Mouse (Mus musculus) midbrain, embryonic 15.5 days (tissue): ENCODE results near the gene Ezh1. TPM values are rescaled to one million over a fixed set of nuclear protein-coding genes. Genes with fewer than 3 reads are reported as not detected.
A peak's percentile ranks its signal among the peaks of the same experiment; 100 is the strongest.

Source experiments
- ATAC-seq: fragments of 200-750 bp; cut with Nextera tagmentation; replicated peaks from 2 replicates; pipeline ENCODE4 v1.8.0; 2017; ENCODE audit warnings: moderate TSS enrichment
- H3K27ac ChIP-seq: fragments of 300-500 bp; sonication (generic); 2 replicates; pipeline ENCODE4 v1.5.1; 2015; ENCODE audit warnings: mild to moderate bottlenecking, inconsistent platforms
- H3K27me3 ChIP-seq: fragments of 300-500 bp; sonication (generic); replicated peaks from 2 replicates; pipeline ENCODE4 v1.6.1; 2015; ENCODE audit warnings: inconsistent platforms
- H3K36me3 ChIP-seq: fragments of 300-500 bp; sonication (generic); replicated peaks from 2 replicates; pipeline ENCODE4 v1.6.1; 2015; ENCODE audit warnings: inconsistent platforms
- H3K4me1 ChIP-seq: fragments of 300-500 bp; sonication (generic); 2 replicates; pipeline ENCODE4 v1.6.1; 2015; ENCODE audit warnings: inconsistent platforms
- H3K4me2 ChIP-seq: fragments of 300-500 bp; sonication (generic); 2 replicates; pipeline ENCODE4 v1.6.1; 2015; ENCODE audit warnings: inconsistent platforms, mild to moderate bottlenecking, moderate library complexity
- H3K4me3 ChIP-seq: fragments of 300-500 bp; sonication (generic); 2 replicates; pipeline ENCODE4 v1.5.1; 2015; ENCODE audit warnings: mild to moderate bottlenecking, inconsistent platforms
- H3K9ac ChIP-seq: fragments of 300-500 bp; sonication (generic); 2 replicates; pipeline ENCODE4 v1.6.1; 2015; ENCODE audit warnings: mild to moderate bottlenecking, inconsistent platforms
- H3K9me3 ChIP-seq: fragments of 300-500 bp; sonication (generic); 2 replicates; pipeline ENCODE4 v1.6.1; 2016; ENCODE audit warnings: inconsistent platforms
- WGBS: fragments of 180-500 bp; shearing (Covaris S2); methylation state at CpG from one replicate; pipeline ENCODE4 v1.1.7; 2015; ENCODE audit warnings: mixed read lengths; 5-methylcytosine and 5-hydroxymethylcytosine counted together
- polyA plus RNA-seq: library from polyadenylated mRNA; unstranded; fragments of >200 nt; fragmentation: Nextera tagmentation; extraction: Ambion mirVana; gene quantifications from 2 replicates; pipeline ENCODE4 v1.2.1, GENCODE M21; 2015

Ezh1 gene
- polyA plus RNA-seq, 1 experiment from 2014 or later: 30.7 TPM

DNA sequence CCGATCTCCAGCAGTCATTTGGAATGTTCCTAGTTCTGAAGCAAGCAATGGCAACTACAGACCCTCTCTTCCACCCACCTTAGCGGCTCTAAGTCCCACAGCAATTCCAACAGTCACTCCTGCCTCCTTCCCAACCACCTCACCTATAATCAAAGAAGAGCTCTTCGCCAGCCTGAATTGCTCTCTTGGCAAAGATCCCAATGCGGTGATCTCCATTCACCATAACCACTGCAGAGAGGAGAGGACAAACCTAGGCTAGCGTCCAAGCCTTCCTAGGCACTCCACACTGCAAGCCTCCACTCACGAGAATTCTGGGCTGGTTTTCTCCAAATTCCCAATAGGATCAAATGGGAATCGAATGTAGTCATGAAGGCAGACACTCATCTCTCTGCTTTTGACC is 33.2 kb downstream of the Ezh1 start:
- Histone ChIP-seq H3K4me2 (no peak overlapping the region), H3K36me3 (peaks cover 13% of the 10 kb centered on the region), H3K4me3 (no peak overlapping the region), H3K27ac (no peak overlapping the region), H3K9me3 (no peaks in the 10 kb centered on the region), H3K9ac (no peak overlapping the region), H3K4me1 (peaks cover 17% of the 10 kb centered on the region), H3K27me3 (no peaks in the 10 kb centered on the region)
- 82% methylated on average over 7 of the region's 7 CpGs for WGBS
- ATAC-seq: no peak

DNA sequence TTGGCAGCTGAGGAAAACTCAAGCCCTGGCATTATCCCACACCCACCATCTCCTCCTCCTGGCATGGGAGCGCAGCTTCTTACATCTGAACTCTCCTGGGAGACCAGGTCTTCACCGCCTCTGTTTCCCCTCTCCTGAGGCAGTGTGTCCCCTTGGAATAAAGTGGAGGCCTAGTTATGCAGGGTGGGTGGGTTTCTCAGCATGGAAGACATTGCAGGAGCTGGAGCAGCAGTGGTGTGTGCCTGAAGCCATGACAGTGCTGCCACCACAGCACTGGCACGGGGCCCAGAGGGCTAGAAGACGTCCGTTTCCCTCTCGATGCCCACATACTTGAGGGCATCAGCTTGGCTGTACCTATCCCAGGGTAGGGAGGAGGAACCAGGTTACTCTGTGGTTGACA is 33.6 kb downstream of the Ezh1 start:
- no peak overlapping the region for H3K27ac ChIP-seq
- H3K4me1 ChIP-seq: peaks cover 17% of the 10 kb centered on the region
- no peak overlapping the region for H3K4me2 ChIP-seq
- no peak for ATAC-seq
- H3K9me3 ChIP-seq: no peaks in the 10 kb centered on the region
- no peaks in the 10 kb centered on the region for H3K27me3 ChIP-seq
- H3K9ac ChIP-seq: no peak overlapping the region
- H3K36me3 ChIP-seq: peaks cover 10% of the 10 kb centered on the region; the same call in 1 of the 2 replicates
- no peak overlapping the region for H3K4me3 ChIP-seq
- WGBS: 86% methylated on average over 6 of the region's 6 CpGs

DNA sequence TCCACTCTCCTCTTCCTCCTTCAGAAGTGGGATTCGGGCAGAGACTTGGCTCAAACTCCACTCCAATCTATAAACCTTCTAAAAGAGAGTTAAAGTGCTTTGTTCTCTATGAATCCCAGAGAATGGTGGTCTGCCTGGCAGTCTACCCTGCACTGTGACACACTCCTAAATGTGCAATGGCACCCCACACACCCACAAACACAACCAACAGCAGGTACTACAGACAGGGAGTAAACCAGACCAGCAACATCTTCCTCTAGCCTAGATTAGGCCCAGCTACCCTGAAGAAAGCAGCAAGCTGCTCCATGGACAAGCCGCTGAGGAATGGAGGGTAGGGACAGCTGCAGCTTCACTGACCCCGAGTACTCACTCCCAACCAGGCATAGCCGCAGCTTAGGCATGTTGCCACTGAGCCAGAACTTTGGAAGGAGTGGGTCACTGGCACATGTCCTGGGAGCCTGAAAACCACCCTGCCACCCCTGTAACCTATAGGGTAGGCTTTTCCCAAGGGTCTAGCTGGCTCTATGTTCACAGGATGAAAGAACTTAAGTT is 34.3 kb downstream of the Ezh1 start:
- H3K4me2 ChIP-seq: no peak overlapping the region
- peaks cover 17% of the 10 kb centered on the region for H3K4me1 ChIP-seq
- H3K36me3 ChIP-seq: peaks cover 10% of the 10 kb centered on the region; the same call in 1 of the 2 replicates
- 82% methylated on average over 4 of the region's 4 CpGs for WGBS
- H3K27me3 ChIP-seq: no peaks in the 10 kb centered on the region
- H3K9me3 ChIP-seq: no peaks in the 10 kb centered on the region
- no peak overlapping the region for H3K4me3 ChIP-seq
- H3K9ac ChIP-seq: no peak overlapping the region
- no peak overlapping the region for H3K27ac ChIP-seq
- no peak for ATAC-seq

DNA sequence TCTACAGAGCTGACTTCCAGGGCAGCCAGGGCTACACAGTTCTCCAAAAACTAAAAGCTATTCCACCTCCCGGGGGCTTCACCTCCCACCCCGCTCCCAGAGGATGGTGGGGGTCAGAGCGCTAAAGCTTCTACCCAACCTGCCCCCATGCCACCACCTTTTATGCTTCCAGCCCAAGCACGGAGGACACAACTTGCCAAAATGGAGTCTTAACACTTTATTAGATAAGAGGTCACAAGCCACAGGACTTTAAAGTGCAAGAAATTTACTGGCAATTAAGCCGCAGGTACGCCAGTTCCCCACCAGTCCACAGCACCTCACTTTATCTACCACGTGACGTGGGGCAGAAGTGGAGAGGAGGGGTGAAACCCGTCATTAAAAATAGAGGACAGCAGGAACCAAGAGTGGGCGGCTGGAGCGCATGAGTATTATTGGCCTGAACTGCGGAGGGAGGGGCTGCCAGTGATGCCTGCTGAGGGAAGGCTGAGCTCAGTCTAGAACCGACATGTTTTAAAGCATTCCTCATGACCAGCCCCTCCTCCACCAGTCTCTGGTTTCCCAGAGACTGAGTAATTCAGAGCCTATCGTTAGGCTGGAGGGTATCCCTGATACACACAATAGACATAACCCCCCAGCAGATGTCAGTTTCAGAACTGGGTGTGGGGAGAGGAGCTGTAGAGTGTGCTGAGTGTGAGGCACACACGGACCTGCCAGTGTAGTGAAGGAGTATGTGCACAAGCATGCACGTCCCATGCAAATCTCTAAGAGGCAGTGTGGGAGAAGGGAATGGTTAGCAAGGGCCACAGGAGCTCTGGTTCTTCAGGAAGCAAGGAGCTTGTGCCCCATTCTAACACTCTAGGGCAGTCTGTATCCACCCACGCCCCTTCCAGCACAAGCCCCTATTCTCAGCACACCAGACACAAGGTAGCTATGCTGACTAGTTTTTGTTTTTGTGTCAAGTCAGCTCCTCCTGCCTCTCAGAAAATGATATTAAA is 35.1 kb downstream of the Ezh1 start:
- no peak for ATAC-seq
- peak overlapping the region; percentile 54; the same call in 1 of the 2 replicates for H3K27ac ChIP-seq

DNA sequence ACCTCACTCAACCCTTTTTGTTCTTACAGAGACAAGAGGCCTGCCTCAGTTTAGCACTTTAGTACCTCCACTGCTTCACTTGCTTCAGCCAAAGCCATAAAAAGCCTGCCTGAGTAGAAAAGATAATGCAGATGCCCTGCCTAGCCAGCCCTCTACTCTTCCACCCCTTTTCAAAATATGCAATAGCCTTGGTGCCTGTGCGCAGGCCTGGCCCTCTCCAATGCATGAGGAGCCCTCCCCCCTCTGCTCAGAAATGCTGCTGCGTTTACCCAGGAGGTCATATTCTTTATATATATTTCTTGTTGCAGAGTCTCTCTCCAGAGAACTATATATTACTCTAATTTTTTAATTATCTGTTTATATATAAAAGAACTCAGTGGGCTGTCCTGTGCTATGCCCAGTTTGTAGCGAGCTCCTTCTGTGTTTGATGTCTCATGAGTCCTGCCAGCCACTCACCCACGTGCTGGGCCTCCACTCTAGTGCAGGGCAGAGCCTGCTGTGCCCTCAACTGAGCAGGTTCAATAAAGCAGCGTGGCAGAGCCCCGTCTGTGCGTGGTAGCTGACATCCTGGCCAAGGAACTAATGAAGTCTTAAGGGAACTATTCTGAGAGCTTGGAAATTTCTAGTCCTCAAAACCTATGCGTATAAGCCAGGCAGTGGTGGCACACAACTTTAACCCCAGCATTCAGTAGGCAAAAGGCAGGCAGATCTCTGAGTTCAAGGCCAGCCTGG is 35.9 kb downstream of the Ezh1 start:
- H3K4me2 ChIP-seq: no peak overlapping the region
- 0 out of 2 replicates have a peak, but pooled peaks have one; percentile 22 for ATAC-seq
- H3K36me3 ChIP-seq: 0 out of 2 replicates have a peak, but pooled peaks cover 5% of the 10 kb centered on the region
- peak overlapping the region; percentile 54; the same call in 1 of the 2 replicates for H3K27ac ChIP-seq
- 29% methylated on average over 8 of the region's 8 CpGs for WGBS
- no peaks in the 10 kb centered on the region for H3K9me3 ChIP-seq
- no peak overlapping the region for H3K4me3 ChIP-seq
- H3K27me3 ChIP-seq: no peaks in the 10 kb centered on the region
- peaks cover 17% of the 10 kb centered on the region for H3K4me1 ChIP-seq
- no peak overlapping the region for H3K9ac ChIP-seq

More for the DNA sequence above, 35.1 kb downstream of the Ezh1 start:
- peaks cover 17% of the 10 kb centered on the region for H3K4me1 ChIP-seq
- no peak overlapping the region for H3K4me2 ChIP-seq
- H3K27me3 ChIP-seq: no peaks in the 10 kb centered on the region
- 0 out of 2 replicates have a peak, but pooled peaks cover 5% of the 10 kb centered on the region for H3K36me3 ChIP-seq
- no peak overlapping the region for H3K4me3 ChIP-seq
- 49% methylated on average over 17 of the region's 17 CpGs for WGBS
- H3K9ac ChIP-seq: no peak overlapping the region
- H3K9me3 ChIP-seq: no peaks in the 10 kb centered on the region

DNA sequence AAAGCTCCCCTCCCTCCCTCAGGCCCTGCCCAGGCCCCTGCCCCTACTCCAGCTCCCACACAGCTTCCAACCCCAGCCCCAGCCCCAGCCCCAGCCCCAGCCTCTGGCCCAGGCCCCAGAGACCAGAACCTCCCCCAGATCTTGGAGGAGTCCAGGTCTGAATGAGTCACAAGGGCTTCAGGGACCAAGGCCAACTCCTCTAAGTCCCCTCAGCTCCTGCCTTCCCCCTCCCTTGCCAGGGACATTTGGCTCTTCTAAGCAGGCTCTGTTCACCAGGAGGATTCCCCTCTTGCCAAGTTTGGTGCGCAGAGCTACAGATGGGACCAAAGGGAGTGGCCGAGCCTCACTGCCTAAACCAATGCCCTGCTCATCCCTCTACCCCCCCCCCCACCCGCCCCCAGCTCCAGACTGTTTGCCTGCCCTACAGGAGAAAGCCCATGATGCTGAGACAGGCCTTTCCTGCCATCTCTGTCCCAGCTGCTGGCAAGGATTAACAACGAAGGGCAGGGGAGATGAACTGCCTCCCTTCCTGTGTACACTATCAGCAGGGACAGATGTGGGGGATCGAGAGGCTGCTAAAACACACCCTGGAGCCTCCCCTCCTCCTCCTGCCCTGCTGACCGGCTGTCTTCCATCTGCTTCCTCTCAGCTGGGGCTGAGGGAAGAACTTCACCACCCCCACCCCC is 36.6 kb downstream of the Ezh1 start:
- WGBS: 4% methylated on average over 6 of the region's 6 CpGs
- Histone ChIP-seq H3K4me1 (peaks cover 17% of the 10 kb centered on the region), H3K9ac (no peak overlapping the region), H3K36me3 (0 out of 2 replicates have a peak, but pooled peaks cover 5% of the 10 kb centered on the region), H3K4me2 (no peak overlapping the region), H3K27ac (peak overlapping the region; percentile 54), H3K27me3 (no peaks in the 10 kb centered on the region), H3K4me3 (no peak overlapping the region), H3K9me3 (no peaks in the 10 kb centered on the region)
- ATAC-seq: peak; percentile 67

DNA sequence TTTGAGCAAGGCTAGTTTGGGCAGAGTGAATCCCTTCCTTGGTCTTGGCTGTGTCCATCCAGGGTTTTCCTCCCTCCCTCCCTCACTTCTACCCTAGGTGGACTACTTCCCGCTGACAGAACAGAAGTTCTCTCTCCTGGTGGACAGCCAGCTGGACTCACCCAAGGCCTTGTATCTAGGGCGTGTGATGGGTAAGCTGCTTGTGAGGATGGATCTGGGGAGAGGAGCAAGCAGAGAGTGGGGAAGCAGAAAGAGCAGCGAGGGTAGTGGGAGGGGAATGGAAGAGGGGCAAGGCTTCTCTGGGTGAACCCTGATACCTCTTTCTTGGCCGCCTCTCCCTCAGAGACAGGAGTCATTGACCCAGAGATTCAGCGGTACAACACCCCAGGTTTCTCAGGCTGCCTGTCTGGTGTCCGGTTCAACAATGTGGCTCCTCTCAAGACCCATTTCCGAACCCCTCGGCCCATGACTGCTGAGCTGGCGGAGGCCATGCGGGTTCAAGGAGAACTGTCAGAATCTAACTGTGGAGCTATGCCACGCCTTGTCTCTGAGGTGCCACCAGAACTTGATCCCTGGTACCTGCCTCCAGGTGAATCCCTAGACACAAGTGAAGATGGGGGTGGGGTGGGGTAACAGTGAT is 38.0 kb downstream of the Ezh1 start:
- WGBS: 78% methylated on average over 11 of the region's 11 CpGs
- no peak overlapping the region for H3K9ac ChIP-seq
- no peaks in the 10 kb centered on the region for H3K9me3 ChIP-seq
- 0 out of 2 replicates have a peak, but pooled peaks cover 2% of the 10 kb centered on the region for H3K36me3 ChIP-seq
- no peak for ATAC-seq
- H3K27ac ChIP-seq: no peak overlapping the region
- no peak overlapping the region for H3K4me2 ChIP-seq
- no peak overlapping the region for H3K4me3 ChIP-seq
- no peaks in the 10 kb centered on the region for H3K27me3 ChIP-seq
- peaks cover 17% of the 10 kb centered on the region for H3K4me1 ChIP-seq

DNA sequence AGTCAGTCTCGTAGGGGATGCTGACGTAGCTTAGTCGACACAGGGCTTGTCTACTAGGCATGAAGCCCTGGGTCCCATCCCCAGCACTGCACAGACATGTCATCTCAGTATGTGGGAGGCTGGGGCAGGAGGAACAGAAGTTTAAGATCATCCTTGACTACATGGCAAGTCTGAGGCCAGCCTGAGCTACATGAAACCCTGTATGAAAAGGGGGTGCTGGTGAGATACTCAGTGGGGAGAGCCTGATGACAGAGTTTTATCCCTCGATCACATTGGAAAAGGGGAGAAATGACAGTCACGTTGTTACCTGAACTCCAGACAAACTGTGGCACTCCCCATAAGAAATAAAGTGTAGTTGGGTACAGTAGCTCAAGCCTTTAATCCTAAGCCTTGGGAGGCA is 38.7 kb downstream of the Ezh1 start:
- Histone ChIP-seq H3K27me3 (no peaks in the 10 kb centered on the region), H3K4me1 (peaks cover 17% of the 10 kb centered on the region), H3K4me3 (no peak overlapping the region), H3K36me3 (0 out of 2 replicates have a peak, but pooled peaks cover 5% of the 10 kb centered on the region), H3K27ac (no peak overlapping the region), H3K9ac (no peak overlapping the region), H3K4me2 (no peak overlapping the region), H3K9me3 (no peaks in the 10 kb centered on the region)
- 92% methylated on average over 5 of the region's 5 CpGs for WGBS
- ATAC-seq: no peak

DNA sequence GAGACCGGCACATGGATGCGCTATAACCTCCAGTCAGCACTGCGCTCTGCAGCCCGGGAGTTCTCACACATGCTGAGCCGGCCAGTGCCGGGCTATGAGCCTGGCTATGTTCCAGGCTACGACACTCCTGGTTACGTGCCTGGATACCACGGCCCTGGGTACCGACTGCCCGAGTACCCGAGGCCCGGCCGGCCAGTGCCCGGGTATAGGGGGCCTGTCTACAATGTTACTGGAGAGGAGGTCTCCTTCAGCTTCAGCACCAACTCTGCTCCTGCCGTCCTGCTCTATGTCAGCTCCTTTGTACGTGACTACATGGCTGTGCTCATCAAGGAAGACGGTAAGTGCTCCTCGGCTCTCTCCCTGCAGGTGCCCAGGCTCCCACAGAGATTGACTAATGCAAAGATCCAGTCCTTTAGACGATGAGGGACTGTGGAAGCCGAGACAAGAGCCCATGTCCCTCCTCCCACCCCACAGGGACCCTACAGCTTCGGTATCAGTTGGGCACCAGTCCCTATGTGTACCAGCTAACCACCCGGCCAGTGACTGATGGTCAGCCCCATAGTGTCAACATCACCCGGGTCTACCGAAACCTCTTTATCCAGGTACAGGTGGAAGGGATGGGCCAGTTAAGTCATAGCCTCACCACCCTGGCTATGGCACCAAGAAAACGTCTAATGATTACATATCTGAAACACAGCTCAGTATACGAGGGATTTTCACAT is 39.6 kb downstream of the Ezh1 start:
- Histone ChIP-seq H3K27ac (no peak overlapping the region), H3K4me3 (no peak overlapping the region), H3K4me2 (no peak overlapping the region), H3K9me3 (no peaks in the 10 kb centered on the region), H3K27me3 (no peaks in the 10 kb centered on the region), H3K9ac (no peak overlapping the region), H3K4me1 (peaks cover 17% of the 10 kb centered on the region), H3K36me3 (0 out of 2 replicates have a peak, but pooled peaks cover 5% of the 10 kb centered on the region)
- ATAC-seq: no peak
- 84% methylated on average over 27 of the region's 27 CpGs for WGBS

DNA sequence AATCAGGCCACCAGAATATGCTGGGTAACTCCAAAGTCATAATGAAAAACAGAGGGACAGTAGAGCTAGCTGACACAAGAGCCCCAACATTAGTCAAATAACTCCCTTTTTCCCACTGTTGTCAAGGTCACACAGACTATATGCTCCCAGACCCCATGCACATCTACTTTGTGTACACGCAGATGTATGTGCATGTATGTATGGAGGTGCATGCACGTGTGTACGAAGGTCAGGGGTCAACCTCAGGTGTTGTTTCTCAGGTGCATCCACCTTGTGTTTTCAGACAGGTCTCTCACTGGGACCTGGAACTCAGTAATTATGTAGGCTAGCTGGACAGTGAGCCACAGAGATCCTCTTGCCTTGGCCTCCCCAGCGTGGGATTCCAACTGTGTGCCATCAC is 40.8 kb downstream of the Ezh1 start:
- ATAC-seq: no peak
- no peaks in the 10 kb centered on the region for H3K9me3 ChIP-seq

DNA sequence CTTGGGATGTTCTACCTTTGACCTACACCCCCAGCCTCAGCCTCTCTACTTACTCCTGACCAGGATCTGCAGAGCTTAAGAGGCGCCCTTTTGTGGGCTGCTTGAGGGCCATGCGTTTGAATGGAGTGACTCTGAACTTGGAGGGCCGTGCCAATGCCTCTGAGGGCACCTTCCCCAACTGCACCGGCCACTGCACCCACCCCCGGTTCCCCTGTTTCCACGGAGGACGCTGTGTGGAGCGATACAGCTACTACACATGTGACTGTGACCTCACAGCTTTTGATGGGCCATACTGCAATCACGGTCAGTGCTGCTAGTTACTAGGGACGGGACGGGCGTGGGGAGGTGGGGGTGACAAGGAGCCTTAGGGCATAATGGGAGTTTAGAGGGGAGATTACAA is 41.3 kb downstream of the Ezh1 start:
- Histone ChIP-seq H3K4me1 (peaks cover 9% of the 10 kb centered on the region), H3K27ac (no peak overlapping the region), H3K4me3 (no peak overlapping the region), H3K9ac (no peak overlapping the region), H3K9me3 (no peaks in the 10 kb centered on the region), H3K27me3 (no peaks in the 10 kb centered on the region), H3K36me3 (0 out of 2 replicates have a peak, but pooled peaks cover 5% of the 10 kb centered on the region), H3K4me2 (no peak overlapping the region)
- ATAC-seq: no peak
- 85% methylated on average over 12 of the region's 12 CpGs for WGBS

More for the DNA sequence above, 40.8 kb downstream of the Ezh1 start:
- 93% methylated on average over 4 of the region's 4 CpGs for WGBS
- Histone ChIP-seq H3K4me3 (no peak overlapping the region), H3K36me3 (0 out of 2 replicates have a peak, but pooled peaks cover 5% of the 10 kb centered on the region), H3K4me1 (peaks cover 13% of the 10 kb centered on the region), H3K9ac (no peak overlapping the region), H3K27me3 (no peaks in the 10 kb centered on the region), H3K27ac (no peak overlapping the region), H3K4me2 (no peak overlapping the region)
